Mouse (Mus musculus) skeletal muscle tissue, adult 2 months (tissue): ENCODE results near the gene Rftn2.

Experiments
- DNase-seq: peaks from one replicate; pipeline ENCODE4 v3.0.0-alpha.2; 2012; ENCODE audit warnings: low read depth, low spot score

Gene Rftn2

GRCm38 (mm10) chr1:55123561-55123960 lies 103.0 kb downstream of the Rftn2 start:
- DNase-seq, result no peak

DNA sequence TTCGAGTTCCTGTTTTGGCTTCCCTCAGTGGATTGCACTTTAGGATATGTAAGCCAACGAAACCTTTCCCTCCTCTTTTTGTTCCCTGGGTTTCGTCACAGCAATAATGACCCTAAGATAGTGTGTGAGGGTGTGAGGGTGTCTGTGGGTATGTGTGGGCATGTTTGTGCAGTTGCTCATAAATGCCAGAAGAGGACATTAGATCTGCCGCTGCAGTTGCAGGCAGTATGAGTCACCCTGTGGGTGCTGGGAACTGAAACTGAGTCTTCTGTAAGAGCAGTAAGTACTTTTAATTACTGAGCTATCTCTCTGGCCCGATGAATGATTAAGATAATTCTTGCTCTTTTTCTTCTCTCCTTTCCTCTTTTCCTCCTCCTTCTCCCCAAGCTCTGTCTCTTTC lies 103.5 kb downstream of the Rftn2 start:
- no peak for DNase-seq
